Mouse (Mus musculus): ENCODE measurements at regions not wholly inside any gene's neighbourhood (a gene's known extent, or its start where the extent isn't known, plus 50 kb on each side); places are given as distances from the start of the nearest gene placed in this dataset.

- Histone ChIP-seq H3K9me3 (no peaks in the 10 kb centered on the region), H3K4me3 (no peak overlapping the region), H3K36me3 (no peaks in the 10 kb centered on the region), H3K4me1 (no peaks in the 10 kb centered on the region), H3K27me3 (no peaks in the 10 kb centered on the region), H3K27ac (no peak overlapping the region), H3K4me2 (no peak overlapping the region), H3K9ac (no peak overlapping the region)
- 53% methylated on average over 3 of the region's 3 CpGs for WGBS
- no peak for ATAC-seq (ENCODE audit: insufficient number of reproducible peaks, low FRiP score, low TSS enrichment, low read depth)
Observed at GRCm38 (mm10) chr3:134427633-134428032, 191.3 kb downstream of the Cxxc4 start.

DNA sequence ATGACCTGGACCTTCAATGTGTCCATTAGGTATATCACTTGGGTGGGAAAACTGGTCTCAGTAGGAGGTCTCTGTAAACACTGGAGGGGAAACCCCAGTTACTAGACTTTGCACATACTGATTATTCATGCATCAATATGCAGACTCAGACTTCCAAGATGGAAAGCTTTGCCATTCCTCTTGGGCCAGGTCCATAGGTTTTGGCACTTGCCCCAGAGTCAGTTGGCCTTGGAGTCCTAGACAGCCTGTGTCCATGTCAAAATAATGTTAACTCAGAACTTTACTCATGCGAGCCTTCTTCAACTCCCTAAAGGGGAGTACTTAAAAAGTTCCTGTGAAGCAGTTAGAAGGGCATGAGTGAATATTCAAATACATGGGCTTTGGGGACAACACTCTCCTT is 230.3 kb downstream of the Cxxc4 start:
- Histone ChIP-seq H3K9me3 (no peaks in the 10 kb centered on the region), H3K4me2 (no peak overlapping the region), H3K36me3 (no peaks in the 10 kb centered on the region), H3K27ac (no peak overlapping the region), H3K27me3 (no peaks in the 10 kb centered on the region), H3K9ac (no peak overlapping the region), H3K4me3 (no peak overlapping the region), H3K4me1 (no peaks in the 10 kb centered on the region)
- 80% methylated on average over 1 of the region's 1 CpGs for WGBS
- ATAC-seq (ENCODE audit: insufficient number of reproducible peaks, low FRiP score, low TSS enrichment, low read depth) = no peak

DNA sequence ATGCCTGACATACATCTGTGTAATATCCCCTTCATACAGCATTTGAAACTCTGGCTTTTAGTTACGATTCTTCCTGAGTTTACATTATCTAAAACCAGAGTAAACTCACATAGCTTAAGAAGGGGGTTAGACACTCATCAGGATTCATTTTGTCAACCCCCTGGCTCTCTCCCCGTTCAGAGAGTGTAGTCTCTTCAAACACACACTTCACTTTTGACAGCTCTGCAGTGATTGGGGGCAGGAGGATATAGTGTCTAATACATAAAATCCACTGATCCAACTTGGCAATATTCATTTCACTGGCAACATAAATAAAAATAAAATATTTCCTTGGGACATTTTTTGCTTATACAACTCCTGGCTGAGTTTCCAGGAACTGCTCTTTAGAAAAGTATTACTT is 251.0 kb downstream of the Cxxc4 start:
- WGBS = 76% methylated on average over 2 of the region's 2 CpGs
- Histone ChIP-seq H3K4me2 (no peak overlapping the region), H3K27ac (no peak overlapping the region), H3K4me3 (no peak overlapping the region), H3K9me3 (no peaks in the 10 kb centered on the region), H3K4me1 (no peaks in the 10 kb centered on the region), H3K27me3 (no peaks in the 10 kb centered on the region), H3K36me3 (no peaks in the 10 kb centered on the region), H3K9ac (no peak overlapping the region)
- ATAC-seq (ENCODE audit: insufficient number of reproducible peaks, low FRiP score, low TSS enrichment, low read depth) = no peak

DNA sequence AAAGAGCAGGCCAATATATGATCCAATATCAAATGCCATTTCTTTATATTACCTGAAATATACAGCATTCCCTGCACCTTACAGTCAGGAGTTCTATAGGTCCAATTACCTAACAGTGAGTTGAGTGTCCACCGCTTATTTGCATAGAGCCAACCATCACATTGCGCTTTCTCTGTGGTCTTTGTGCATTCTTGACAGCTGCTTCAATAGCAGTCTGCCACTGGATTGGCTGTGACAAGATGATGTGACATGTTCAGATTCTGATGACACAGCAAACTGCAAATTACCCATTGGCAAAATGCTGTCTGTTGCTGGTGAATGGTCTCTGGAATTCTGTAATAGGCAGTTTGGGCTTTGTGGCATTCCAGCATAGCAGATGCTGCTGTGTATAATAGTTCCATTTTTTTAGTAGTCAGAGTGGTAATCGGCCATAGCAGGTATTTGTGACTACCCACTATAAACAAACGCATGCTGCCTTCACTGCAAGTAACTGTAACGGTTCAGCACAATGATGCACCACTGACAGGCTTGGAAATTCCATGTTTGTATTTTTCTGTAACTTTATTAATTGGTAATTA is 253.8 kb downstream of the Cxxc4 start:
- H3K27ac ChIP-seq = no peak overlapping the region
- no peak overlapping the region for H3K4me2 ChIP-seq
- no peak overlapping the region for H3K4me3 ChIP-seq
- no peaks in the 10 kb centered on the region for H3K27me3 ChIP-seq
- H3K9ac ChIP-seq = no peak overlapping the region
- 83% methylated on average over 5 of the region's 5 CpGs for WGBS
- no peak for ATAC-seq (ENCODE audit: insufficient number of reproducible peaks, low FRiP score, low TSS enrichment, low read depth)
- H3K36me3 ChIP-seq = no peaks in the 10 kb centered on the region
- no peaks in the 10 kb centered on the region for H3K4me1 ChIP-seq
- H3K9me3 ChIP-seq = no peaks in the 10 kb centered on the region

DNA sequence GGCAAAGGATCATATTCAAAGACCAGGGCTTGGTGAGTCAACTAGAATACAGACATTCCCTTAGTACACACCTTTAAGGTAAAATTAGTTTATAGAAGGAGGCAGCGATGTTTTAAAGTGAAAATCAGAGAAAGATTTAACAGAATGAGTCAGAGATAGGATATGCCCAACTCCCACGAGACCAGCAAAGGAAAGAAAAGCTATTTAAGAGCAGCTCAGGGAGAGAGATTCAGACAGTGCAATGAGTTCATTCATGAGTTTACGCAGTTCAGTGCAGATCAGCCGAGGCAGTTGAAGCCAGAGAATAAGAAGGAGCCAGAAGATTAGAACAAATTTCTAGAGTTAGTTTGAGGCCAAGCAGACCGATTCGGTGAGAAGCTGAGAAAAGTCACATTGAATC is 273.4 kb downstream of the Cxxc4 start:
- Histone ChIP-seq H3K4me2 (no peak overlapping the region), H3K36me3 (no peaks in the 10 kb centered on the region), H3K27me3 (no peaks in the 10 kb centered on the region), H3K4me1 (no peaks in the 10 kb centered on the region), H3K27ac (no peak overlapping the region), H3K9ac (no peak overlapping the region), H3K4me3 (no peak overlapping the region), H3K9me3 (no peaks in the 10 kb centered on the region)
- no peak for ATAC-seq (ENCODE audit: insufficient number of reproducible peaks, low FRiP score, low TSS enrichment, low read depth)
- 75% methylated on average over 6 of the region's 6 CpGs for WGBS

GRCm38 (mm10) chr3:134525795-134526194 is 289.5 kb downstream of the Cxxc4 start:
- 81% methylated on average over 5 of the region's 5 CpGs for WGBS
- Histone ChIP-seq H3K27me3 (no peaks in the 10 kb centered on the region), H3K9me3 (no peaks in the 10 kb centered on the region), H3K36me3 (no peaks in the 10 kb centered on the region), H3K4me2 (no peak overlapping the region), H3K4me1 (no peaks in the 10 kb centered on the region), H3K4me3 (no peak overlapping the region), H3K27ac (no peak overlapping the region), H3K9ac (no peak overlapping the region)
- no peak for ATAC-seq (ENCODE audit: insufficient number of reproducible peaks, low FRiP score, low TSS enrichment, low read depth)

- ATAC-seq (ENCODE audit: insufficient number of reproducible peaks, low FRiP score, low TSS enrichment, low read depth) = no peak
- H3K9me3 ChIP-seq = no peaks in the 10 kb centered on the region
- H3K4me2 ChIP-seq = no peak overlapping the region
- H3K4me1 ChIP-seq = no peaks in the 10 kb centered on the region
- H3K36me3 ChIP-seq = no peaks in the 10 kb centered on the region
- no peak overlapping the region for H3K27ac ChIP-seq
- H3K27me3 ChIP-seq = no peaks in the 10 kb centered on the region
- H3K9ac ChIP-seq = no peak overlapping the region
- WGBS = 76% methylated on average over 2 of the region's 2 CpGs
- no peak overlapping the region for H3K4me3 ChIP-seq
Observed at GRCm38 (mm10) chr3:134560144-134560543, 268.7 kb upstream of the Tacr3 start.

DNA sequence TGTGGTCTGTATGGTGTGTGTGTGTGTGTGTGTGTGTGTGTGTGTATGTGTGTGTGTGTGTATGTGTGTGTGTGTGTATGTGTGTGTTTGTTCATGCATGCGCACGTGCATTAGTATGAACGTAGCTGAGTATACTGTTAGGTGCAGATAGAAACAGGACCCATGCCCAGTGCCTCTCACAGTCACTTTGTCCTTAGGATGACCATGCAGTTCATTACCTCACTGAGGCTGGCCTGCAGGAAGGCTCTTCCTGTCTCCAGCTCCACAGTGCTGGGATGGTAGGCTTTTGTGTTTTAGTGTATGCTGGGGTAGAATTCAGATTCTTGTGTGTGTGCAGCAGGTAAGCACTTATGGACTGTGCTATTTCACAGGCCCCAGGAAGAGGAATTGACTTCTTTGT is 250.0 kb upstream of the Tacr3 start:
- ATAC-seq (ENCODE audit: insufficient number of reproducible peaks, low FRiP score, low TSS enrichment, low read depth) = no peak
- no peak overlapping the region for H3K9ac ChIP-seq
- no peaks in the 10 kb centered on the region for H3K27me3 ChIP-seq
- H3K4me2 ChIP-seq = no peak overlapping the region
- H3K9me3 ChIP-seq = no peaks in the 10 kb centered on the region
- no peaks in the 10 kb centered on the region for H3K36me3 ChIP-seq
- WGBS = 96% methylated on average over 3 of the region's 3 CpGs
- H3K4me3 ChIP-seq = no peak overlapping the region
- no peak overlapping the region for H3K27ac ChIP-seq
- no peaks in the 10 kb centered on the region for H3K4me1 ChIP-seq

DNA sequence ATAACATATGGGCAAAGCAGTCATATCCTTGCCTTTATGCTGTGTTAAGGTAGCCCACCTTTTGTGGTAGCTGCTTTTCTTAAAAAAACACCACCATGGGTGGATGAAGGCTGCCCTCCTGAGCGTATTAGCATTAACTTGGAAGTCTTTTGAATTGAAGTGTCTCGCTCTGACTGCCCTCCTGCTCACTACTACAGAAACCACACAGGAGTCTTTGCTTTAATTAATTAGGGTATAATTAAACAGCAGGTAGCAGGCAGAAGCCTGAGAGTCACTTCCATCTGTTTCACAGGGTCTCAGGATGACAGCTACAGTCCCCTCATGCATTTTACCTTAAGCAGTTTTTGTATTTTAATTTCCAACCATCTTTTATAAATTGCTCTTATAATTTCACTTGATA is 240.2 kb upstream of the Tacr3 start:
- ATAC-seq (ENCODE audit: insufficient number of reproducible peaks, low FRiP score, low TSS enrichment, low read depth) = no peak
- Histone ChIP-seq H3K27ac (no peak overlapping the region), H3K36me3 (no peaks in the 10 kb centered on the region), H3K27me3 (no peaks in the 10 kb centered on the region), H3K4me2 (no peak overlapping the region), H3K9ac (no peak overlapping the region), H3K4me3 (no peak overlapping the region), H3K4me1 (no peaks in the 10 kb centered on the region), H3K9me3 (no peaks in the 10 kb centered on the region)
- WGBS = 12% methylated on average over 2 of the region's 2 CpGs

DNA sequence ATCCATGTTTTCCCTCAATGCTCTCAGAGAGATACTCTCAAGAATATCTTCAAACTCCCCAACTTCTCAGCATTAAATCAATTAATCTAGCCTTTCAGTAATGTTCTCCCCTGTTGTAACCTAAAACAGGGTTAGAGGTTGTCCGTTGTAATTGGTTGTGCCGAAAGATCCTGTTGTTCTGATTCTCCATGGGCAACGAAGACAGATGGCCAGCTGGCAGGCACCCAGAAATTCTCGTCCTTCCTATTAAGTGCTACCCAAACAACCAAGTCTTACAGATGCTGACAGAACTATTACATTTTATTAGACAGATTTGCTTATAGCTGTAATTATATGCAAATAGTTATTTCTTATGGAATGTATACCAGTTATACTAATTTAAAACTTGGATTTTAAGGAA is 225.9 kb upstream of the Tacr3 start:
- Histone ChIP-seq H3K4me1 (no peaks in the 10 kb centered on the region), H3K27ac (no peak overlapping the region), H3K27me3 (no peaks in the 10 kb centered on the region), H3K4me3 (no peak overlapping the region), H3K9ac (no peak overlapping the region), H3K4me2 (no peak overlapping the region), H3K36me3 (no peaks in the 10 kb centered on the region), H3K9me3 (no peaks in the 10 kb centered on the region)
- no peak for ATAC-seq (ENCODE audit: insufficient number of reproducible peaks, low FRiP score, low TSS enrichment, low read depth)
- whole genome bisulfite sequencing = 55% methylated on average over 4 of the region's 4 CpGs

- WGBS = 36% methylated on average over 6 of the region's 6 CpGs
- Histone ChIP-seq H3K9me3 (no peaks in the 10 kb centered on the region), H3K27ac (no peak overlapping the region), H3K4me3 (no peak overlapping the region), H3K9ac (no peak overlapping the region), H3K4me1 (no peaks in the 10 kb centered on the region), H3K36me3 (no peaks in the 10 kb centered on the region), H3K4me2 (no peak overlapping the region), H3K27me3 (no peaks in the 10 kb centered on the region)
- ATAC-seq (ENCODE audit: insufficient number of reproducible peaks, low FRiP score, low TSS enrichment, low read depth) = no peak
Observed at GRCm38 (mm10) chr3:134605356-134605771, 223.4 kb upstream of the Tacr3 start.

DNA sequence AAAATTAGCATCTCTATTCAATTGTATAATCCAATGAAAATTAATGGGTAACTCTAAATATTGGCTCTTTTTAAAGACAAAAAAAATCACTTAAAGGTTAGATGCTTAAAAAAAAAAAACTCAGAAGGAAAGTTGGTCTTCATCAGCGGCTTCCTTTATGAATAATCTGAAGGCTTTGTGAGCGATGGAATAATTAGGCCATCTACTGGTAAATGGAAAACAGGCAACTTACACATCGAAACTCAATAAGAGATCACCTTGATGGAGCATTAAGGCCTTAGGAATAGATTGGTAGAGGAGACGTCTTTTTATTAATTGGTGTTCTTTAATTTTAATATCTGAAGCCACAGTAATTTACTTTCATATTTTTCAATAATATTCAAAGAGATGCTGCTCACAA is 218.6 kb upstream of the Tacr3 start:
- Histone ChIP-seq H3K36me3 (no peaks in the 10 kb centered on the region), H3K4me2 (no peak overlapping the region), H3K4me3 (no peak overlapping the region), H3K27ac (no peak overlapping the region), H3K4me1 (no peaks in the 10 kb centered on the region), H3K27me3 (no peaks in the 10 kb centered on the region), H3K9me3 (no peaks in the 10 kb centered on the region), H3K9ac (no peak overlapping the region)
- ATAC-seq (ENCODE audit: insufficient number of reproducible peaks, low FRiP score, low TSS enrichment, low read depth) = no peak
- 61% methylated on average over 4 of the region's 4 CpGs for WGBS
